Mouse (Mus musculus) limb, embryonic 12.5 days (tissue): Measurements from ENCODE around the gene Cyth1. TPM values are rescaled to one million over a fixed set of nuclear protein-coding genes. Genes with fewer than 3 reads are reported as not detected.

Experiments
- ATAC-seq: fragments of 200-750 bp; cut with Nextera tagmentation; 2 replicates; pipeline ENCODE4 v1.8.0; 2017; ENCODE audit warnings: low read depth, moderate TSS enrichment; ENCODE audit not compliant: insufficient number of reproducible peaks, insufficient read depth, low FRiP score, low TSS enrichment
- H3K27ac ChIP-seq: fragments of 300-500 bp; sonication (generic); 2 replicates; pipeline ENCODE4 v1.5.1; 2016; ENCODE audit warnings: mild to moderate bottlenecking, moderate library complexity
- H3K27me3 ChIP-seq: fragments of 300-500 bp; sonication (generic); 2 replicates; pipeline ENCODE4 v1.6.1; 2016; ENCODE audit warnings: mild to moderate bottlenecking, moderate library complexity
- H3K36me3 ChIP-seq: fragments of 300-500 bp; sonication (generic); 2 replicates; pipeline ENCODE4 v1.6.1; 2016; ENCODE audit warnings: mild to moderate bottlenecking, moderate library complexity
- H3K4me1 ChIP-seq: fragments of 300-500 bp; sonication (generic); replicated peaks from 2 replicates; pipeline ENCODE4 v1.6.1; 2016
- H3K4me2 ChIP-seq: fragments of 300-500 bp; sonication (generic); 2 replicates; pipeline ENCODE4 v1.6.1; 2016; ENCODE audit warnings: mild to moderate bottlenecking, moderate library complexity
- H3K4me3 ChIP-seq: fragments of 300-500 bp; sonication (generic); replicated peaks from 2 replicates; pipeline ENCODE4 v1.5.1; 2016; ENCODE audit warnings: mild to moderate bottlenecking
- H3K9ac ChIP-seq: fragments of 300-500 bp; sonication (generic); replicated peaks from 2 replicates; pipeline ENCODE4 v1.6.1; 2016; ENCODE audit warnings: mild to moderate bottlenecking, moderate library complexity
- H3K9me3 ChIP-seq: fragments of 300-500 bp; sonication (generic); 2 replicates; pipeline ENCODE4 v1.6.1; 2016; ENCODE audit warnings: mild to moderate bottlenecking, moderate library complexity
- WGBS: fragments of 180-500 bp; shearing (Covaris S2); methylation state at CpG from one replicate; pipeline ENCODE4 v1.1.7; 2016; 5-methylcytosine and 5-hydroxymethylcytosine counted together
- polyA plus RNA-seq: library from polyadenylated mRNA; unstranded; fragments of >200 nt; fragmentation: Nextera tagmentation; extraction: Ambion mirVana; gene quantifications from 2 replicates; pipeline ENCODE4 v1.2.1, GENCODE M21; 2016

Gene Cyth1
- polyA plus RNA-seq, 1 experiment from 2014 or later: 26.3 TPM

- H3K9me3 ChIP-seq: no peaks in the 10 kb centered on the region
- H3K36me3 ChIP-seq: no peaks in the 10 kb centered on the region
- peak overlapping the region; percentile 36 for H3K4me2 ChIP-seq
- H3K4me1 ChIP-seq: peaks cover 70% of the 10 kb centered on the region
- peak; percentile 53 for ATAC-seq
- peak overlapping the region; percentile 89 for H3K27ac ChIP-seq
- no peaks in the 10 kb centered on the region for H3K27me3 ChIP-seq
- H3K9ac ChIP-seq: no peak overlapping the region; the same call in 1 of the 2 replicates
- WGBS: 15% methylated on average over 8 of the region's 8 CpGs
- H3K4me3 ChIP-seq: no peak overlapping the region
Measured at GRCm38 (mm10) chr11:118208672-118209272, 39.6 kb downstream of the Cyth1 start.

GRCm38 (mm10) chr11:118207424-118208033, 40.9 kb downstream of the Cyth1 start:
- WGBS: 86% methylated on average over 3 of the region's 3 CpGs

GRCm38 (mm10) chr11:118206267-118206666, 42.1 kb downstream of the Cyth1 start:
- 41% methylated on average over 3 of the region's 3 CpGs for WGBS
- no peak overlapping the region for H3K27ac ChIP-seq
- H3K27me3 ChIP-seq: no peaks in the 10 kb centered on the region
- peaks cover 78% of the 10 kb centered on the region for H3K4me1 ChIP-seq
- H3K4me3 ChIP-seq: no peak overlapping the region
- no peak for ATAC-seq
- no peaks in the 10 kb centered on the region for H3K36me3 ChIP-seq
- no peak overlapping the region for H3K4me2 ChIP-seq
- no peaks in the 10 kb centered on the region for H3K9me3 ChIP-seq
- no peak overlapping the region for H3K9ac ChIP-seq

More at GRCm38 (mm10) chr11:118207424-118208033, 40.9 kb downstream of the Cyth1 start:
- Histone ChIP-seq H3K36me3 (no peaks in the 10 kb centered on the region), H3K27me3 (no peaks in the 10 kb centered on the region), H3K4me1 (peaks cover 78% of the 10 kb centered on the region), H3K4me2 (no peak overlapping the region), H3K9me3 (no peaks in the 10 kb centered on the region), H3K9ac (no peak overlapping the region), H3K27ac (peak overlapping the region; percentile 89), H3K4me3 (no peak overlapping the region)
- no peak for ATAC-seq

- Histone ChIP-seq H3K9ac (no peak overlapping the region), H3K4me1 (peaks cover 78% of the 10 kb centered on the region), H3K36me3 (no peaks in the 10 kb centered on the region), H3K9me3 (no peaks in the 10 kb centered on the region), H3K4me2 (peak overlapping the region; percentile 66; the same call in 1 of the 2 replicates), H3K27me3 (no peaks in the 10 kb centered on the region), H3K27ac (no peak overlapping the region), H3K4me3 (no peak overlapping the region)
- WGBS: 83% methylated on average over 6 of the region's 6 CpGs
- no peak for ATAC-seq
Measured at GRCm38 (mm10) chr11:118203469-118203868, 44.9 kb downstream of the Cyth1 start.

- Histone ChIP-seq H3K9me3 (no peaks in the 10 kb centered on the region), H3K9ac (peak overlapping the region; percentile 62), H3K27ac (peak overlapping the region; percentile 84), H3K4me2 (peak overlapping the region; percentile 66), H3K36me3 (no peaks in the 10 kb centered on the region), H3K4me3 (peak overlapping the region; percentile 36), H3K27me3 (no peaks in the 10 kb centered on the region), H3K4me1 (peaks cover 78% of the 10 kb centered on the region)
- peak; percentile 56 for ATAC-seq
- 7% methylated on average over 19 of the region's 19 CpGs for WGBS
Measured at GRCm38 (mm10) chr11:118202410-118203233, 45.8 kb downstream of the Cyth1 start.

- peak overlapping the region; percentile 84 for H3K27ac ChIP-seq
- H3K27me3 ChIP-seq: no peaks in the 10 kb centered on the region
- H3K4me3 ChIP-seq: peak overlapping the region; percentile 36
- no peaks in the 10 kb centered on the region for H3K9me3 ChIP-seq
- 16% methylated on average over 9 of the region's 9 CpGs for WGBS
- H3K4me2 ChIP-seq: peak overlapping the region; percentile 66
- peaks cover 77% of the 10 kb centered on the region for H3K4me1 ChIP-seq
- no peaks in the 10 kb centered on the region for H3K36me3 ChIP-seq
- H3K9ac ChIP-seq: peak overlapping the region; percentile 62
- ATAC-seq: no peak
Measured at GRCm38 (mm10) chr11:118201833-118202409, 46.5 kb downstream of the Cyth1 start.

- no peak for ATAC-seq
- no peak overlapping the region; the same call in 1 of the 2 replicates for H3K9ac ChIP-seq
- H3K4me1 ChIP-seq: peaks cover 81% of the 10 kb centered on the region
- H3K4me2 ChIP-seq: peak overlapping the region; percentile 66
- no peaks in the 10 kb centered on the region for H3K9me3 ChIP-seq
- H3K36me3 ChIP-seq: no peaks in the 10 kb centered on the region
- peak overlapping the region; percentile 84 for H3K27ac ChIP-seq
- peak overlapping the region; percentile 36; the same call in 1 of the 2 replicates for H3K4me3 ChIP-seq
- WGBS: 12% methylated on average over 11 of the region's 11 CpGs
- H3K27me3 ChIP-seq: no peaks in the 10 kb centered on the region
Measured at GRCm38 (mm10) chr11:118200834-118201830, 47.3 kb downstream of the Cyth1 start.

GRCm38 (mm10) chr11:118198296-118198600, 50.1 kb downstream of the Cyth1 start:
- H3K27me3 ChIP-seq: no peaks in the 10 kb centered on the region
- H3K9ac ChIP-seq: no peak overlapping the region
- peak overlapping the region; percentile 86 for H3K27ac ChIP-seq
- peaks cover 77% of the 10 kb centered on the region for H3K4me1 ChIP-seq
- ATAC-seq: no peak
- H3K9me3 ChIP-seq: no peaks in the 10 kb centered on the region
- H3K4me2 ChIP-seq: peak overlapping the region; percentile 40
- H3K4me3 ChIP-seq: no peak overlapping the region
- 48% methylated on average over 2 of the region's 2 CpGs for WGBS
- no peaks in the 10 kb centered on the region for H3K36me3 ChIP-seq

GRCm38 (mm10) chr11:118197508-118198295, 50.7 kb downstream of the Cyth1 start:
- peaks cover 75% of the 10 kb centered on the region for H3K4me1 ChIP-seq
- WGBS: 30% methylated on average over 13 of the region's 13 CpGs
- no peaks in the 10 kb centered on the region for H3K27me3 ChIP-seq
- no peaks in the 10 kb centered on the region for H3K9me3 ChIP-seq
- H3K4me3 ChIP-seq: no peak overlapping the region
- peak overlapping the region; percentile 86 for H3K27ac ChIP-seq
- no peak overlapping the region; the same call in 1 of the 2 replicates for H3K9ac ChIP-seq
- no peak; the same call in 1 of the 2 replicates for ATAC-seq
- H3K4me2 ChIP-seq: peak overlapping the region; percentile 40
- no peaks in the 10 kb centered on the region for H3K36me3 ChIP-seq
